Mouse (Mus musculus) C2C12 (cell line): ENCODE data around the gene Rps29. TPM values are rescaled to one million over a fixed set of nuclear protein-coding genes. Genes with fewer than 3 reads are reported as not detected.
A peak's percentile ranks its signal among the peaks of the same experiment; 100 is the strongest.

Experiments
- H3K27me3 ChIP-seq: one replicate; pipeline ENCODE4 v1.6.1; 2011; ENCODE audit not compliant: control insufficient read depth, insufficient read depth, insufficient read length
- H3K36me3 ChIP-seq: one replicate; pipeline ENCODE4 v1.6.1; 2011; ENCODE audit not compliant: control insufficient read depth, insufficient read depth
- H3K4me3 ChIP-seq: one replicate; pipeline ENCODE4 v1.5.1; 2011; ENCODE audit warnings: mild to moderate bottlenecking, control low read depth; ENCODE audit not compliant: poor library complexity, insufficient read depth, severe bottlenecking
- H3K79me2 ChIP-seq: one replicate; pipeline ENCODE4 v1.6.1; 2011; ENCODE audit not compliant: control insufficient read depth, insufficient read depth
- H3K79me3 ChIP-seq: one replicate; pipeline ENCODE4 v1.6.1; 2011; ENCODE audit warnings: low read depth, control low read depth
- H3ac ChIP-seq: one replicate; pipeline ENCODE3; 2011; ENCODE audit warnings: low read depth; ENCODE audit not compliant: control insufficient read depth, insufficient read length
- CEBPB ChIP-seq: IDR thresholded peaks from one replicate; pipeline ENCODE4 v1.6.1; 2011; ENCODE audit warnings: low read depth, mild to moderate bottlenecking, control low read depth, moderate library complexity
- CTCF ChIP-seq: IDR thresholded peaks from one replicate; pipeline ENCODE4 v1.5.1; 2011; ENCODE audit not compliant: control insufficient read depth, insufficient read depth, insufficient read length
- FOSL1 ChIP-seq: IDR thresholded peaks from one replicate; pipeline ENCODE4 v1.8.0; 2011; ENCODE audit warnings: mild to moderate bottlenecking, low read length; ENCODE audit not compliant: poor library complexity, insufficient read depth, severe bottlenecking
- MAX ChIP-seq: IDR thresholded peaks from one replicate; pipeline ENCODE4 v1.6.1; 2011; ENCODE audit warnings: mild to moderate bottlenecking, control low read depth
- MYOD1 ChIP-seq: IDR thresholded peaks from one replicate; pipeline ENCODE4 v1.6.1; 2011; ENCODE audit warnings: low read depth; ENCODE audit not compliant: control insufficient read depth, insufficient read length
- MYOG ChIP-seq: IDR thresholded peaks from one replicate; pipeline ENCODE4 v1.6.1; 2011; ENCODE audit not compliant: control insufficient read depth, insufficient read length; ENCODE audit errors: extremely low read depth
- USF1 ChIP-seq: IDR thresholded peaks from one replicate; pipeline ENCODE4 v1.6.1; 2011; ENCODE audit warnings: low read depth, mild to moderate bottlenecking, control low read depth, moderate library complexity
- polyA plus RNA-seq: library from polyadenylated mRNA; unstranded; fragments of >200 nt; fragmentation: generic; extraction: Trizol; gene quantifications from one replicate; pipeline ENCODE4 v1.2.1, GENCODE M21; 2012; ENCODE audit warnings: missing spikeins

Rps29 gene
- polyA plus RNA-seq, 1 experiment: 10,268 TPM

GRCm38 (mm10) chr12:69184342-69185295 is 25.6 kb upstream of the Rps29 start:
- Histone ChIP-seq H3K79me3 (peaks cover 44% of the 10 kb centered on the region), H3K79me2 (peaks cover 75% of the 10 kb centered on the region), H3K27me3 (no peaks in the 10 kb centered on the region), H3K4me3 (peak overlapping the region; percentile 81), H3K36me3 (peaks cover 57% of the 10 kb centered on the region), H3ac (peak overlapping the region; percentile 78)
- TF ChIP-seq CEBPB: no peak
- peak; percentile 48 for TF ChIP-seq MAX

- Histone ChIP-seq H3K36me3 (peaks cover 51% of the 10 kb centered on the region), H3K4me3 (peak within 1 kb of the TSS; percentile 81), H3ac (peak within 1 kb of the TSS; percentile 91), H3K27me3 (no peaks in the 10 kb centered on the region), H3K79me2 (peaks cover 67% of the 10 kb centered on the region), H3K79me3 (peaks cover 44% of the 10 kb centered on the region)
- TF ChIP-seq FOSL1: no peak
- TF ChIP-seq MYOG: no peak
- TF ChIP-seq USF1: no peak
- no peak for TF ChIP-seq CEBPB
- no peak for TF ChIP-seq CTCF
- no peak for TF ChIP-seq MYOD1
- no peak for TF ChIP-seq MAX
Measured at GRCm38 (mm10) chr12:69183583-69184308, 24.8 kb upstream of the Rps29 start, which contains the start of the genes Rpl36al and Mgat2. Gene Rpl36al (minus strand): TSS chr12:69184083. Gene Mgat2 (plus strand): TSS chr12:69184157.

- TF ChIP-seq MAX: no peak
- TF ChIP-seq MYOD1: no peak
- no peak for TF ChIP-seq CEBPB
- no peak for TF ChIP-seq CTCF
- no peak for TF ChIP-seq FOSL1
- TF ChIP-seq MYOG: no peak
- TF ChIP-seq USF1: no peak
- Histone ChIP-seq H3K36me3 (peaks cover 38% of the 10 kb centered on the region), H3ac (no peak overlapping the region)
Measured at GRCm38 (mm10) chr12:69181800-69182199, 22.8 kb upstream of the Rps29 start.

GRCm38 (mm10) chr12:69179371-69179770 is 20.4 kb upstream of the Rps29 start:
- no peaks in the 10 kb centered on the region for H3K27me3 ChIP-seq
- no peak overlapping the region for H3K4me3 ChIP-seq
- H3ac ChIP-seq: no peak overlapping the region
- peaks cover 9% of the 10 kb centered on the region for H3K79me3 ChIP-seq
- H3K79me2 ChIP-seq: peaks cover 24% of the 10 kb centered on the region
- H3K36me3 ChIP-seq: peaks cover 39% of the 10 kb centered on the region
- no peak for TF ChIP-seq MYOG
- TF ChIP-seq USF1: no peak
- no peak for TF ChIP-seq FOSL1
- TF ChIP-seq CEBPB: no peak
- TF ChIP-seq MYOD1: no peak
- no peak for TF ChIP-seq CTCF
- TF ChIP-seq MAX: no peak

More at GRCm38 (mm10) chr12:69181800-69182199, 22.8 kb upstream of the Rps29 start:
- peaks cover 48% of the 10 kb centered on the region for H3K79me2 ChIP-seq
- no peak overlapping the region for H3K4me3 ChIP-seq
- H3K79me3 ChIP-seq: peaks cover 30% of the 10 kb centered on the region
- H3K27me3 ChIP-seq: no peaks in the 10 kb centered on the region

- Histone ChIP-seq H3K27me3 (no peaks in the 10 kb centered on the region), H3K36me3 (peaks cover 56% of the 10 kb centered on the region), H3K4me3 (no peak overlapping the region), H3K79me3 (peaks cover 2% of the 10 kb centered on the region), H3K79me2 (peaks cover 5% of the 10 kb centered on the region), H3ac (no peak overlapping the region)
- TF ChIP-seq CEBPB: no peak
- no peak for TF ChIP-seq MAX
- no peak for TF ChIP-seq FOSL1
- no peak for TF ChIP-seq USF1
- TF ChIP-seq MYOG: no peak
- TF ChIP-seq MYOD1: no peak
- no peak for TF ChIP-seq CTCF
Measured at GRCm38 (mm10) chr12:69177526-69177925, 18.5 kb upstream of the Rps29 start.
